Mouse (Mus musculus): Measurements from ENCODE around the gene Egfem1. TPM values are rescaled to one million over a fixed set of nuclear protein-coding genes. Genes with fewer than 3 reads are reported as not detected.

Gene Egfem1
- polyA plus RNA-seq, 1 experiment from 2014 or later: 0.91 TPM

- no peak for ATAC-seq (ENCODE audit: insufficient read depth, low FRiP score, low read depth)
- 28% methylated on average over 10 of the region's 10 CpGs for WGBS
- no peaks in the 10 kb centered on the region for H3K4me1 ChIP-seq
These were observed 54.5 kb downstream of the Egfem1 start for GRCm38 (mm10) chr3:29136065-29136955.

GRCm38 (mm10) chr3:29168401-29168800 is 86.6 kb downstream of the Egfem1 start:
- ATAC-seq (ENCODE audit: insufficient read depth, low FRiP score, low read depth): no peak
- Histone ChIP-seq H3K4me3 (replicated peaks) (no peak overlapping the region), H3K27me3 (replicated peaks) (no peaks in the 10 kb centered on the region), H3K27ac (no peak overlapping the region), H3K4me2 (no peak overlapping the region), H3K9me3 (no peaks in the 10 kb centered on the region), H3K36me3 (no peaks in the 10 kb centered on the region), H3K9ac (no peak overlapping the region), H3K4me1 (no peaks in the 10 kb centered on the region)
- WGBS: 79% methylated on average over 4 of the region's 4 CpGs

More at GRCm38 (mm10) chr3:29136065-29136955, 54.5 kb downstream of the Egfem1 start:
- Histone ChIP-seq H3K9ac (no peak overlapping the region), H3K4me3 (replicated peaks) (no peak overlapping the region), H3K9me3 (no peaks in the 10 kb centered on the region), H3K36me3 (no peaks in the 10 kb centered on the region), H3K4me2 (no peak overlapping the region), H3K27me3 (replicated peaks) (no peaks in the 10 kb centered on the region), H3K27ac (no peak overlapping the region)

- Histone ChIP-seq H3K4me1 (no peaks in the 10 kb centered on the region), H3K4me2 (no peak overlapping the region), H3K4me3 (replicated peaks) (no peak overlapping the region), H3K27me3 (replicated peaks) (no peaks in the 10 kb centered on the region), H3K27ac (no peak overlapping the region), H3K9me3 (no peaks in the 10 kb centered on the region), H3K36me3 (no peaks in the 10 kb centered on the region), H3K9ac (no peak overlapping the region)
- 70% methylated on average over 4 of the region's 4 CpGs for WGBS
- no peak for ATAC-seq (ENCODE audit: insufficient read depth, low FRiP score, low read depth)
These were observed 87.2 kb downstream of the Egfem1 start for GRCm38 (mm10) chr3:29169003-29169402.

GRCm38 (mm10) chr3:29176991-29177390 is 95.2 kb downstream of the Egfem1 start:
- H3K4me3 ChIP-seq (replicated peaks): no peak overlapping the region
- no peak for ATAC-seq (ENCODE audit: insufficient read depth, low FRiP score, low read depth)
- H3K4me2 ChIP-seq: no peak overlapping the region
- H3K9me3 ChIP-seq: no peaks in the 10 kb centered on the region
- H3K4me1 ChIP-seq: no peaks in the 10 kb centered on the region
- no peaks in the 10 kb centered on the region for H3K36me3 ChIP-seq
- no peak overlapping the region for H3K27ac ChIP-seq
- H3K27me3 ChIP-seq (replicated peaks): no peaks in the 10 kb centered on the region
- no peak overlapping the region for H3K9ac ChIP-seq

- no peaks in the 10 kb centered on the region for H3K4me1 ChIP-seq
- H3K36me3 ChIP-seq: no peaks in the 10 kb centered on the region
- H3K27ac ChIP-seq: no peak overlapping the region
- H3K4me3 ChIP-seq (replicated peaks): no peak overlapping the region
- no peak for ATAC-seq (ENCODE audit: insufficient read depth, low FRiP score, low read depth)
- H3K9ac ChIP-seq: no peak overlapping the region
- no peaks in the 10 kb centered on the region for H3K27me3 ChIP-seq (replicated peaks)
- H3K9me3 ChIP-seq: no peaks in the 10 kb centered on the region
- 75% methylated on average over 10 of the region's 10 CpGs for WGBS
- H3K4me2 ChIP-seq: no peak overlapping the region
These were observed 101.2 kb downstream of the Egfem1 start for GRCm38 (mm10) chr3:29182988-29183387.

- no peak overlapping the region for H3K9ac ChIP-seq
- no peaks in the 10 kb centered on the region for H3K36me3 ChIP-seq
- H3K4me3 ChIP-seq (replicated peaks): no peak overlapping the region
- H3K27ac ChIP-seq: no peak overlapping the region
- H3K4me2 ChIP-seq: no peak overlapping the region
- H3K9me3 ChIP-seq: no peaks in the 10 kb centered on the region
- 51% methylated on average over 7 of the region's 7 CpGs for WGBS
- no peaks in the 10 kb centered on the region for H3K4me1 ChIP-seq
- no peak for ATAC-seq (ENCODE audit: insufficient read depth, low FRiP score, low read depth)
- no peaks in the 10 kb centered on the region for H3K27me3 ChIP-seq (replicated peaks)
These were observed 101.9 kb downstream of the Egfem1 start for GRCm38 (mm10) chr3:29183615-29184198.

GRCm38 (mm10) chr3:29184486-29185241 is 102.8 kb downstream of the Egfem1 start:
- H3K4me2 ChIP-seq: no peak overlapping the region
- no peaks in the 10 kb centered on the region for H3K27me3 ChIP-seq (replicated peaks)
- H3K27ac ChIP-seq: no peak overlapping the region
- H3K9me3 ChIP-seq: no peaks in the 10 kb centered on the region
- no peak for ATAC-seq (ENCODE audit: insufficient read depth, low FRiP score, low read depth)
- no peak overlapping the region for H3K9ac ChIP-seq
- no peaks in the 10 kb centered on the region for H3K36me3 ChIP-seq
- WGBS: 76% methylated on average over 7 of the region's 7 CpGs
- no peak overlapping the region for H3K4me3 ChIP-seq (replicated peaks)
- H3K4me1 ChIP-seq: no peaks in the 10 kb centered on the region

- no peaks in the 10 kb centered on the region for H3K36me3 ChIP-seq
- ATAC-seq (ENCODE audit: insufficient read depth, low FRiP score, low read depth): no peak
- H3K9ac ChIP-seq: no peak overlapping the region
- no peak overlapping the region for H3K4me2 ChIP-seq
- no peaks in the 10 kb centered on the region for H3K4me1 ChIP-seq
- H3K27ac ChIP-seq: no peak overlapping the region
- WGBS: 66% methylated on average over 6 of the region's 6 CpGs
- H3K9me3 ChIP-seq: no peaks in the 10 kb centered on the region
- H3K4me3 ChIP-seq (replicated peaks): no peak overlapping the region
- no peaks in the 10 kb centered on the region for H3K27me3 ChIP-seq (replicated peaks)
These were observed 108.4 kb downstream of the Egfem1 start for GRCm38 (mm10) chr3:29190263-29190662.

GRCm38 (mm10) chr3:29197727-29198512 is 116.1 kb downstream of the Egfem1 start:
- Histone ChIP-seq H3K36me3 (no peaks in the 10 kb centered on the region), H3K4me2 (no peak overlapping the region), H3K4me3 (replicated peaks) (no peak overlapping the region), H3K9me3 (no peaks in the 10 kb centered on the region), H3K4me1 (no peaks in the 10 kb centered on the region), H3K9ac (no peak overlapping the region), H3K27ac (no peak overlapping the region), H3K27me3 (replicated peaks) (no peaks in the 10 kb centered on the region)
- 75% methylated on average over 10 of the region's 10 CpGs for WGBS
- ATAC-seq (ENCODE audit: insufficient read depth, low FRiP score, low read depth): no peak

- Histone ChIP-seq H3K36me3 (no peaks in the 10 kb centered on the region), H3K9ac (no peak overlapping the region), H3K27me3 (replicated peaks) (no peaks in the 10 kb centered on the region), H3K9me3 (no peaks in the 10 kb centered on the region), H3K4me1 (no peaks in the 10 kb centered on the region), H3K4me3 (replicated peaks) (no peak overlapping the region), H3K4me2 (no peak overlapping the region), H3K27ac (no peak overlapping the region)
- WGBS: 64% methylated on average over 8 of the region's 8 CpGs
- ATAC-seq (ENCODE audit: insufficient read depth, low FRiP score, low read depth): no peak
These were observed 118.8 kb downstream of the Egfem1 start for GRCm38 (mm10) chr3:29200601-29201000.

- Histone ChIP-seq H3K27me3 (replicated peaks) (no peaks in the 10 kb centered on the region), H3K9me3 (no peaks in the 10 kb centered on the region), H3K4me2 (no peak overlapping the region), H3K36me3 (no peaks in the 10 kb centered on the region), H3K4me3 (replicated peaks) (no peak overlapping the region), H3K27ac (no peak overlapping the region), H3K4me1 (no peaks in the 10 kb centered on the region), H3K9ac (no peak overlapping the region)
- 86% methylated on average over 6 of the region's 6 CpGs for WGBS
- ATAC-seq (ENCODE audit: insufficient read depth, low FRiP score, low read depth): no peak
These were observed 120.7 kb downstream of the Egfem1 start for GRCm38 (mm10) chr3:29202536-29202935.
